Mouse (Mus musculus) frontal cortex, postnatal 36 days (tissue): ENCODE measurements around the gene Gm21866.
"Not testable (repeated sequence)": the region's sequence is repeated elsewhere in the genome, so short reads cannot be mapped to it uniquely, and the experiment has no call there.

Source experiments
- DNase-seq, 2 experiments: peaks; one replicate each; pipeline ENCODE4 v3.0.0; 2022; ENCODE audit warnings: low spot score in 2 of 2

The Gm21866 gene

GRCm38 (mm10) chrY:13465479-13465878 is at the start of gene Gm21866:
TSS of gene Gm21866 (minus strand) at chrY:13465579.
- not testable (repeated sequence) for DNase-seq

- not testable (repeated sequence) for DNase-seq
Measured at GRCm38 (mm10) chrY:13493726-13494125, 28.3 kb upstream of the Gm21866 start, which contains the start of gene Gm20773. TSS of gene Gm20773 (plus strand) at chrY:13494026.
